Mouse (Mus musculus): ENCODE results near the gene Kif26b. TPM values are rescaled to one million over a fixed set of nuclear protein-coding genes. Genes with fewer than 3 reads are reported as not detected.

Kif26b gene
- polyA plus RNA-seq, 1 experiment = 0.28 TPM

GRCm38 (mm10) chr1:178571885-178572444 is 43.0 kb downstream of the Kif26b start:
- H3K4me1 ChIP-seq (ENCODE audit: control insufficient read depth, insufficient read depth, insufficient read length, low read length) = no peaks in the 10 kb centered on the region; the same call in 1 of the 2 replicates
- H3K27me3 ChIP-seq (ENCODE audit: control insufficient read depth, insufficient read depth, low read length) = no peaks in the 10 kb centered on the region
- WGBS = 82% methylated on average over 13 of the region's 13 CpGs
- no peak overlapping the region for H3K4me3 ChIP-seq (ENCODE audit: low read depth, low read length)
- TF ChIP-seq CTCF (IDR thresholded peaks at IDR 0.05; ENCODE audit: extremely low read depth, insufficient read length, insufficient replicate concordance, low read depth, low read length) (no peak), POLR2A (IDR thresholded peaks at IDR 0.05; ENCODE audit: low read depth, low read length) (no peak)
- no peaks in the 10 kb centered on the region for H3K36me3 ChIP-seq (ENCODE audit: control insufficient read depth, insufficient read depth, low read length)
- no peak overlapping the region for H3K27ac ChIP-seq (ENCODE audit: insufficient read depth, low read depth, low read length)

GRCm38 (mm10) chr1:178573406-178574032 is 44.6 kb downstream of the Kif26b start:
- WGBS = 84% methylated on average over 4 of the region's 4 CpGs
- H3K4me1 ChIP-seq (ENCODE audit: control insufficient read depth, insufficient read depth, insufficient read length, low read length) = no peaks in the 10 kb centered on the region
- no peaks in the 10 kb centered on the region for H3K27me3 ChIP-seq (ENCODE audit: control insufficient read depth, insufficient read depth, low read length)

GRCm38 (mm10) chr1:178575706-178576105 is 46.8 kb downstream of the Kif26b start:
- Histone ChIP-seq H3K4me1 (ENCODE audit: control insufficient read depth, insufficient read depth, insufficient read length, low read length) (no peaks in the 10 kb centered on the region), H3K36me3 (ENCODE audit: control insufficient read depth, insufficient read depth, low read length) (no peaks in the 10 kb centered on the region), H3K4me3 (ENCODE audit: low read depth, low read length) (no peak overlapping the region), H3K27ac (ENCODE audit: insufficient read depth, low read depth, low read length) (no peak overlapping the region), H3K27me3 (ENCODE audit: control insufficient read depth, insufficient read depth, low read length) (no peaks in the 10 kb centered on the region)
- TF ChIP-seq POLR2A (IDR thresholded peaks at IDR 0.05; ENCODE audit: low read depth, low read length) = no peak
- TF ChIP-seq CTCF (IDR thresholded peaks at IDR 0.05; ENCODE audit: extremely low read depth, insufficient read length, insufficient replicate concordance, low read depth, low read length) = no peak
- 95% methylated on average over 2 of the region's 2 CpGs for WGBS

More at GRCm38 (mm10) chr1:178573406-178574032, 44.6 kb downstream of the Kif26b start:
- TF ChIP-seq CTCF (IDR thresholded peaks at IDR 0.05; ENCODE audit: extremely low read depth, insufficient read length, insufficient replicate concordance, low read depth, low read length) (no peak), POLR2A (IDR thresholded peaks at IDR 0.05; ENCODE audit: low read depth, low read length) (no peak)
- Histone ChIP-seq H3K27ac (ENCODE audit: insufficient read depth, low read depth, low read length) (no peak overlapping the region), H3K36me3 (ENCODE audit: control insufficient read depth, insufficient read depth, low read length) (no peaks in the 10 kb centered on the region), H3K4me3 (ENCODE audit: low read depth, low read length) (no peak overlapping the region)

- H3K4me3 ChIP-seq (ENCODE audit: low read depth, low read length) = no peak overlapping the region
- no peaks in the 10 kb centered on the region for H3K27me3 ChIP-seq (ENCODE audit: control insufficient read depth, insufficient read depth, low read length)
- H3K27ac ChIP-seq (ENCODE audit: insufficient read depth, low read depth, low read length) = no peak overlapping the region
- TF ChIP-seq POLR2A (IDR thresholded peaks at IDR 0.05; ENCODE audit: low read depth, low read length) (no peak), CTCF (IDR thresholded peaks at IDR 0.05; ENCODE audit: extremely low read depth, insufficient read length, insufficient replicate concordance, low read depth, low read length) (no peak)
- no peaks in the 10 kb centered on the region for H3K4me1 ChIP-seq (ENCODE audit: control insufficient read depth, insufficient read depth, insufficient read length, low read length)
- 58% methylated on average over 3 of the region's 3 CpGs for WGBS
- H3K36me3 ChIP-seq (ENCODE audit: control insufficient read depth, insufficient read depth, low read length) = no peaks in the 10 kb centered on the region
Measured at GRCm38 (mm10) chr1:178576926-178577325, 48.0 kb downstream of the Kif26b start.

GRCm38 (mm10) chr1:178585366-178586020 is 56.6 kb downstream of the Kif26b start:
- H3K4me1 ChIP-seq (ENCODE audit: control insufficient read depth, insufficient read depth, insufficient read length, low read length) = no peaks in the 10 kb centered on the region
- no peak for TF ChIP-seq CTCF (IDR thresholded peaks at IDR 0.05; ENCODE audit: extremely low read depth, insufficient read length, insufficient replicate concordance, low read depth, low read length)
- TF ChIP-seq POLR2A (IDR thresholded peaks at IDR 0.05; ENCODE audit: low read depth, low read length) = no peak
- H3K27me3 ChIP-seq (ENCODE audit: control insufficient read depth, insufficient read depth, low read length) = no peaks in the 10 kb centered on the region
- WGBS = 88% methylated on average over 5 of the region's 5 CpGs
- no peaks in the 10 kb centered on the region for H3K36me3 ChIP-seq (ENCODE audit: control insufficient read depth, insufficient read depth, low read length)
- H3K27ac ChIP-seq (ENCODE audit: insufficient read depth, low read depth, low read length) = no peak overlapping the region
- H3K4me3 ChIP-seq (ENCODE audit: low read depth, low read length) = no peak overlapping the region

GRCm38 (mm10) chr1:178590229-178591171 is 61.6 kb downstream of the Kif26b start:
- H3K4me1 ChIP-seq (ENCODE audit: control insufficient read depth, insufficient read depth, insufficient read length, low read length) = no peaks in the 10 kb centered on the region
- H3K36me3 ChIP-seq (ENCODE audit: control insufficient read depth, insufficient read depth, low read length) = no peaks in the 10 kb centered on the region
- TF ChIP-seq POLR2A (IDR thresholded peaks at IDR 0.05; ENCODE audit: low read depth, low read length) = no peak
- no peak for TF ChIP-seq CTCF (IDR thresholded peaks at IDR 0.05; ENCODE audit: extremely low read depth, insufficient read length, insufficient replicate concordance, low read depth, low read length)
- no peaks in the 10 kb centered on the region for H3K27me3 ChIP-seq (ENCODE audit: control insufficient read depth, insufficient read depth, low read length)
- WGBS = 64% methylated on average over 13 of the region's 13 CpGs
- H3K4me3 ChIP-seq (ENCODE audit: low read depth, low read length) = peak overlapping the region; percentile 43
- H3K27ac ChIP-seq (ENCODE audit: insufficient read depth, low read depth, low read length) = no peak overlapping the region
